In genomic region chr19:46434148-46434547, GRCm38 (mm10) we compare ENCODE assay signal across 19 mouse cellular contexts. TPM values are rescaled to one million over a fixed set of nuclear protein-coding genes. Genes with fewer than 3 reads are reported as not detected.
DNase-seq lines count a peak whose midpoint lies in the region; ATAC-seq and TF ChIP-seq lines count a peak whose summit lies in the region.
"Had no signal": no experiment of that assay in that cellular context is flagged by ENCODE, and none has a peak within 500 bp of the region (broad histone marks: within the 10 kb centered on the region; RNA-seq: fewer than 3 reads in every experiment).

No protein-coding gene starts in this region.

- no peak overlapping the region for H3K4me2 ChIP-seq in neural tube, embryonic 12.5 days (replicated peaks)
- H3K4me2 ChIP-seq: liver, embryonic 11.5 days had no signal

- peaks cover 20% of the 10 kb centered on the region for H3K4me1 ChIP-seq in neural tube, embryonic 12.5 days
- H3K4me1 ChIP-seq in limb, embryonic 10.5 days: peaks cover 37% of the 10 kb centered on the region

- H3K9me3 ChIP-seq in neural tube, embryonic 12.5 days: no peaks in the 10 kb centered on the region
- H3K9me3 ChIP-seq in limb, embryonic 10.5 days (replicated peaks): no peaks in the 10 kb centered on the region

- H3K9ac ChIP-seq in neural tube, embryonic 12.5 days: 0 out of 2 replicates have a peak overlapping the region, but pooled peaks have one; percentile 13

- TF ChIP-seq CTCF in layer of hippocampus, adult 2 months (conservative IDR thresholded peaks at IDR 0.05): no peak

- H3K4me3 ChIP-seq in neural tube, embryonic 12.5 days: no peak overlapping the region
- no peak overlapping the region; the same call in 1 of the 2 replicates for H3K4me3 ChIP-seq in limb, embryonic 10.5 days
- no peak overlapping the region for H3K4me3 ChIP-seq in layer of hippocampus, adult 2 months
- H3K4me3 ChIP-seq: erythroblast, embryonic 14.5 days had no signal

- 66% methylated on average over 9 of the region's 9 CpGs for WGBS in neural tube, embryonic 12.5 days
- WGBS in limb, embryonic 10.5 days: 51% methylated on average over 9 of the region's 9 CpGs

- H3K27ac ChIP-seq in neural tube, embryonic 12.5 days: 0 out of 2 replicates have a peak overlapping the region, but pooled peaks have one; percentile 13
- peak overlapping the region; percentile 56 for H3K27ac ChIP-seq in limb, embryonic 10.5 days
- no peak overlapping the region for H3K27ac ChIP-seq in layer of hippocampus, adult 2 months

- intact Hi-C loops in gastrocnemius, postnatal 14 days (cut with DNase I; ENCODE audit: low total_unique reads): no loop called here

- no peaks in the 10 kb centered on the region for H3K27me3 ChIP-seq in neural tube, embryonic 12.5 days (replicated peaks)
- no peaks in the 10 kb centered on the region for H3K27me3 ChIP-seq in limb, embryonic 10.5 days (ENCODE audit: low read depth, poor library complexity, severe bottlenecking)
- H3K27me3 ChIP-seq: Patski had no signal

- peak; percentile 71 for DNase-seq in heart, adult 11 months
- no peak for DNase-seq in heart, adult 8-10 months (ENCODE audit: low spot score)
- DNase-seq in neural tube, embryonic 10.5 days (ENCODE audit: extremely low spot score, low spot score): no peak
- DNase-seq in limb, embryonic 10.5 days (ENCODE audit: low spot score): no peak
- DNase-seq in layer of hippocampus, adult 2 months (ENCODE audit: low spot score in 2 of 2): no peak
- no peak for DNase-seq in gastrocnemius, postnatal 14 days
- DNase-seq: adrenal gland, postnatal 36 days; cerebellum, adult 8-10 months; heart, adult 18-20 months; kidney, adult 9 months; lung, adult 2 months; lung, postnatal 36 days; right cerebral cortex, postnatal 4 days; thymus, postnatal 25 days had no signal

- ATAC-seq in neural tube, embryonic 12.5 days (ENCODE audit: low FRiP score, low read depth): no peak
- ATAC-seq: activated CD4-positive, CD25-positive, alpha-beta regulatory T cell, adult 4 months; Patski had no signal

- H3K36me3 ChIP-seq in neural tube, embryonic 12.5 days: 0 out of 2 replicates have a peak, but pooled peaks cover 3% of the 10 kb centered on the region
- peaks cover 33% of the 10 kb centered on the region for H3K36me3 ChIP-seq in limb, embryonic 10.5 days

RNA-seq across cellular contexts. Expression of gene Sufu, which starts 37.5 kb away (rescaled TPM):
- 10 to 100 TPM; 11.7 to 13.0 (median 12.1) TPM for total RNA-seq in heart, adult 8-10 months (2022)
- 36.3 and 37.3 TPM in 2 replicates for polyA plus RNA-seq in neural tube, embryonic 12.5 days (2016; fragmentation: Nextera tagmentation; extraction: Ambion mirVana)
- polyA plus RNA-seq in limb, embryonic 10.5 days (2016; fragmentation: Nextera tagmentation; extraction: Ambion mirVana): 53.8 and 58.5 TPM in 2 replicates
- total RNA-seq in layer of hippocampus, adult 2 months (2021): 10 to 100 TPM; 20.3 to 23.2 TPM
- 1 to 10 TPM; 7.6 to 9.1 TPM for total RNA-seq in gastrocnemius, postnatal 14 days (2021)

RNA-seq across cellular contexts. Expression of gene Actr1a, which starts 38.6 kb away (rescaled TPM):
- total RNA-seq in heart, adult 8-10 months (2022): 10 to 100 TPM; 86.7 to 93.0 (median 89.0) TPM
- polyA plus RNA-seq in neural tube, embryonic 12.5 days (2016; fragmentation: Nextera tagmentation; extraction: Ambion mirVana): 259 and 269 TPM in 2 replicates
- polyA plus RNA-seq in limb, embryonic 10.5 days (2016; fragmentation: Nextera tagmentation; extraction: Ambion mirVana): 159 and 168 TPM in 2 replicates
- total RNA-seq in layer of hippocampus, adult 2 months (2021): 100 to 1,000 TPM; 179 to 184 TPM
- total RNA-seq in gastrocnemius, postnatal 14 days (2021): 10 to 100 TPM; 58.6 to 62.7 TPM
